Mouse (Mus musculus) monocyte, adult 5-6 weeks (primary cell): ENCODE results near the gene Atp6v0d1. TPM values are rescaled to one million over a fixed set of nuclear protein-coding genes. Genes with fewer than 3 reads are reported as not detected.
"Not testable (repeated sequence)": the region's sequence is repeated elsewhere in the genome, so short reads cannot be mapped to it uniquely, and the experiment has no call there.

Source experiments
- ATAC-seq: fragments of 153-309, 156-312 bp; replicated peaks from 2 replicates; pipeline ENCODE4 v1.8.0; 2017; ENCODE audit warnings: mild to moderate bottlenecking; ENCODE audit not compliant: low TSS enrichment, insufficient number of reproducible peaks, severe bottlenecking, poor library complexity, low FRiP score
- total RNA-seq: library from RNA; stranded (forward); fragments of 200-1000, 200-491, 200-594 nt; gene quantifications from 3 replicates; pipeline ENCODE4 v1.2.3, GENCODE M21; 2017

Atp6v0d1 gene
- total RNA-seq, 1 experiment from 2014 or later: 62.8 TPM

DNA sequence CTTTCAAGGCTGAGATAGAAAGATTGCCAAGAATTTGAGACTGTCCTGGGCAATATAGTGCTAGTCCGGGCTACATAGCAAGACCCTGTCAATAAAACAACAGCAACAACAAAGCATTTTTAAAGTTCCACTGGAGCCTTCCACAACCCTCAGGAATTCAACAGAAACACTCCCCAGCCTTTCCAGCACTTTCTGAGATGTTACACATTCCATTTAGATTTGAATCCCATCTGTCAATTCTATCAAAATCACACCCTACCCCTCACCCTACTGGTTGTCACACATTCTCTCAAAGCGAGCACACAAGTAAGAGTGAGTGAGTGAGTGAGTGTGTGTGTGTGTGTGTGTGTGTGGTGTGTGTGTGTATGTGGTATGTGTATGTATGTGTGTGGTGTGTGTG lies 26.6 kb upstream of the Atp6v0d1 start:
- ATAC-seq: no peak

DNA sequence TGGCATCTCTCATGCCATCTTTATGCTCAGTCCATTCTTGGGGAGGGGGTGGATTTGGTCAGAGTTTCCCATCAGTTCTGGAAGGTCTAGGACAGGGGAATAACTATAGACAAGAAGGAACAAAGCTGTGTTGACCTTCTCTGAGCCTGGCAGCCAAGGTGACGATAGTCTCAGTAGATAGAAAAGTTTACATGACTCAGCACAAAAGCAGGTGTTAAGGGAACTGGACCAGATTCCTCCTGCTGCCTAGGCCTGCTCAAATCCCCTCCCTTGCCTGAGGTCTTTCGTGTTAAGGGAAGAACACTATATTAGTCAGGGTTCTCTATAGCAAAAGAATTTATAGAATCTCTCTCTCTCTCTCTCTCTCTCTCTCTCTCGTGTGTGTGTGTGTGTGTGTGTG lies 13.9 kb upstream of the Atp6v0d1 start:
- ATAC-seq: no peak

DNA sequence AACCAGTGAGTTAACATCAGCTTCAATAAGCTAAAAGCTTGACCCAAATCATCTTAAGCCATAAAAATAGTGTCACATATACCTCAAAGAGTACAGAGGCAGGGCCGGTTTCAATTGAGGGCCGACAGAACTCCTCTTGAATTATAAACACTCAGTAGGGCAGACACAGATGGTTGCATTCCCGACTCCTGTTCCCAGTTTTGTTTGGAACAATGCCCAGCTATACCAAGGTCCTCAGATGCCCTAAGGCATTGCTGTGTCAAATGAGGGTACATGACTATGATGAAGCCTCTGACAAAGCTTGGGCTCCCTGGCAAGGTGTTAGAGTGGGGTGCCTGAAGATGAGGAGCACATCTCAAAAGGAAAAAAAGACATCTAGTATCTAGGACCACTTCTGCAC lies 9.7 kb upstream of the Atp6v0d1 start:
- no peak for ATAC-seq

- ATAC-seq: no peak
These were observed 8.9 kb upstream of the Atp6v0d1 start for GRCm38 (mm10) chr8:105574741-105575140.

DNA sequence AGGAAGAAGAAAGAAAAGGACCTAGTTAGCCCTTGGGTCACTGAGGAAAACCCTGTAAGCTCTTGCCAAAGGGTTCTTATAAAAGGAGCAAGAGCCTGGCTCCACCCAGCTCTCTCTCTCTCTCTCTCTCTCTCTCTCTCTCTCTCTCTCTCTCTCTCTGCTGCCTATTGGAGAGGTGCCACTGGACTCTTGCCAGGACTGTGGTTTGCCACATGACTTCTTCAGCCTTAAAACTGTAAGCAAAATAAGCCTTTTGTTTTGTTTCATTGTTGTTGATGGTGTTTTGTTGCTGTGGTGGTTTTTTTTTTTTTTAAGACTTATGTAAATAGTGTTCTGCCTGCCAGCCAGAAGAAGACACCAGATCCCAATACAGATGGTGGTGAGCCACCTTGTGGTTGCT lies 7.6 kb upstream of the Atp6v0d1 start:
- no peak for ATAC-seq

- no peak for ATAC-seq
These were observed 6.0 kb upstream of the Atp6v0d1 start for GRCm38 (mm10) chr8:105571810-105572209.

- 0 out of 2 replicates have a peak, but pooled peaks have one; percentile 8 for ATAC-seq
These were observed 1.1 kb upstream of the Atp6v0d1 start for GRCm38 (mm10) chr8:105566703-105567595.

DNA sequence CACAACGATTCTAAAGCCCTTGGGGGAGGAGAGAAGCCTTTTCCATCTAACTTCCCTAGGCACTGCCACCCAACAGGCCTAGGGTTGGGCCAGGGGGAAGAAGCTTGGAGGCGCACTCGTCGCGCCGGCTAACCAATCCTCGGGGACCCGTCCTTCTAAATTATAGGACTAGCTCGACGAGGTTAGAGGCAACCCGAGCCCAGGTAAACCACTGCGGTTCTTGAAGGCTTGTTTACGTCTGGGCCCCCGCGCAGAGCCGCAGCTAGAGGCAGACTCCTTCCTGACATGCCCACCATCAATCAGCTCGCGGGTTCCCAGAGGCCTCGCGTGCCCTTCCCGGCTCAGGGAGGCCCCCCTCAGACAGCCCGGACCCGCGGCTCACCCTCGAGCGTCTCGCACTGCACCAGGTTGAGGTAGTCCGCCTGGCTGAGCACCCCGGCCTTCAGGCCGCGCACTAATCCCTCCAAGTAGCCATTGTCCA lies 406 bp downstream of the Atp6v0d1 start:
- peak; percentile 24; the same call in 1 of the 2 replicates for ATAC-seq

GRCm38 (mm10) chr8:105564573-105565229 lies 1.1 kb downstream of the Atp6v0d1 start:
- not testable (repeated sequence) for ATAC-seq

- no peak for ATAC-seq
These were observed 2.0 kb downstream of the Atp6v0d1 start for GRCm38 (mm10) chr8:105563871-105564270.

GRCm38 (mm10) chr8:105562863-105563262 lies 3.0 kb downstream of the Atp6v0d1 start:
- ATAC-seq: no peak

DNA sequence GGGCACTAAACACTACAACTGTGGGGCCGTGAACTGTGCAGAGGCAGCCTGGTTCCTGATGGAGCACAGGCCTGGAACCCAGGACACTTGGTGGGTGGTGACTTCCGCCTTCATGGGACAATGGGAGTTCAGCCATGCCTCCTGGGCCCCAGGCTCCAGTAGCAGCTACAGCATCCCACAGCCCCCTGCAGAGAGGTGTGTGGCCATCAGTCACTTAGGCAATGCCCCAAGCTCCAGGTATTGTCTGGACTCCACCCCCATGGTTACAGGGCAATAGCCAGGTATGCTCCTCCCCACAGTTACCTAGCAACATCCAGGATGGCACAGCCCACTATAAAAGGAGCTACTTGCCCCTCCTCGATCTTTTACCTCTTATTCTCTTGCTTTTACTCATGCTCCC lies 10.6 kb downstream of the Atp6v0d1 start:
- no peak for ATAC-seq

- ATAC-seq: peak; percentile 83
These were observed 11.8 kb downstream of the Atp6v0d1 start for GRCm38 (mm10) chr8:105554087-105554486.

GRCm38 (mm10) chr8:105552824-105553223 lies 13.0 kb downstream of the Atp6v0d1 start:
- 0 out of 2 replicates have a peak, but pooled peaks have one; percentile 9 for ATAC-seq

GRCm38 (mm10) chr8:105552032-105552431 lies 13.8 kb downstream of the Atp6v0d1 start:
- ATAC-seq: no peak

GRCm38 (mm10) chr8:105550083-105550482 lies 15.8 kb downstream of the Atp6v0d1 start:
- ATAC-seq: no peak

DNA sequence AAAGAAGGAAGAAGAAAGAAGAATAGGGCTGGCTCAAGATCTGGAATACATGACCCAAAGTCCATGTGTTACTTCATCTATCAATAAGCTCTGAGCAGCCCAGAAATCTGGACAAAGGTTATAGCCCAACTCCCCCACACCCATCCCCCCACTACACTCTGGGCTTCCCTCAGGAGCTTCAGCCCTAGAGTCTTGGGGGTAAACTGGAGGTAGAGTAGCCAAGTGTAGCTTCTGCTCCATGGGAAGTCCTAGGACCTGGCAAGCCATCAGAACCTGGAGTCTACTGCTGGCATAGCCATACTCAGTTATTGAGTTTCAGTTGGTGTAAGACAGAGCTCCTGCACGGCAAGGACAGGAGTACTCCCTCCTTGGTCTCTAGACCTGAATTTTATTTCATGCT lies 16.3 kb downstream of the Atp6v0d1 start:
- no peak for ATAC-seq

- no peak for ATAC-seq
These were observed 19.2 kb downstream of the Atp6v0d1 start for GRCm38 (mm10) chr8:105546384-105547350.

DNA sequence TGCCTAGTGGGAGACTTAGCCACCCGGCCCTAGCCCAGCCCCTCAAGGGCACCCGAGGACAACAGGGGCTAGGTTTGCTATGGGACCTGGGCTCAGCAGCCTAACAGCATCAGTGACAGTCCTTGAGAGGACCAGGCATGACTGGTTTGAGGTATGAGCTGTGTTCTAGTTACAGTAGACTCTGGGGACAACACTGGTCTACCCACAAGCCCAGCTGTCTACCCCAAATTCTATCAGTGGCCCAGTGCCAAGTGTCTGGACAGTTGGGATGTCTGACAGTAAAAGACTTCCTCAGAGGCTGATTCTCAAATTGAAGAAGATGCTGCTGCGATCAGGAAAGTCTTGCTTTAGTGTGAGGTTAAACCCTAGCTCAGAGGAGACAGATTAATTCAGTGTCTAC lies 20.6 kb downstream of the Atp6v0d1 start:
- no peak for ATAC-seq
